Mouse (Mus musculus) layer of hippocampus, postnatal 36 days (tissue): ENCODE results near the gene C4bp. TPM values are rescaled to one million over a fixed set of nuclear protein-coding genes. Genes with fewer than 3 reads are reported as not detected.
"Not testable (repeated sequence)": the region's sequence is repeated elsewhere in the genome, so short reads cannot be mapped to it uniquely, and the experiment has no call there.

ENCODE experiments used
- DNase-seq, 2 experiments: peaks; one replicate each; pipeline ENCODE4 v3.0.0; 2022
- total RNA-seq, 2 experiments: library from RNA; stranded (reverse); gene quantifications; 2 replicates each; pipeline ENCODE4 v1.2.3; 2021

The C4bp gene
- 1 to 10 TPM in 1 of 2 experiments, under 1 TPM in 1; 0.63 to 1.4 TPM for total RNA-seq

DNA sequence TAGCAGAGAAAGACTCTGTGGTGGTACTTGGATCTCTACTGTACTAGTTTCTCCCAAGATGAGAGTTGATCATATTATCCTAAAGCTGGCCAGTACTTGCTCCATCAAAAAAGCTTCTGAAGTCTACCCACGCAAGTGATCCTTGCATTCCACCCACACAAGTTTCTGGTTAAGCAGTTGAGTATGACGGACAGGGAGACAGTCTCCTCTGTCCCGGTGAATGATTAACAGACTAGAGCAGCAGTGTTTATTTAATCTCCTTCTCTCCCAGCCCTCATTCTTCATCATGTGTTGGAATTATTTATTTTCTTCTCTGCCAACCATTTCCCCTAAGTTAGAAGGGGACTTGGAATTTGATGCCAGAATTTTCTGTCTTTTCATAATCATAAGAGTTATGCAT lies at the start of gene C4bp:
Gene C4bp (minus strand): TSS at position 179 of the 400 bp plus-strand sequence.
- no peak for DNase-seq

GRCm38 (mm10) chr1:130710283-130711080 lies 49.0 kb upstream of the C4bp start:
- DNase-seq: no peak

- no peak for DNase-seq
These were observed 42.2 kb upstream of the C4bp start for GRCm38 (mm10) chr1:130703613-130704012.

- no peak for DNase-seq
These were observed 40.5 kb upstream of the C4bp start for GRCm38 (mm10) chr1:130701976-130702375.

DNA sequence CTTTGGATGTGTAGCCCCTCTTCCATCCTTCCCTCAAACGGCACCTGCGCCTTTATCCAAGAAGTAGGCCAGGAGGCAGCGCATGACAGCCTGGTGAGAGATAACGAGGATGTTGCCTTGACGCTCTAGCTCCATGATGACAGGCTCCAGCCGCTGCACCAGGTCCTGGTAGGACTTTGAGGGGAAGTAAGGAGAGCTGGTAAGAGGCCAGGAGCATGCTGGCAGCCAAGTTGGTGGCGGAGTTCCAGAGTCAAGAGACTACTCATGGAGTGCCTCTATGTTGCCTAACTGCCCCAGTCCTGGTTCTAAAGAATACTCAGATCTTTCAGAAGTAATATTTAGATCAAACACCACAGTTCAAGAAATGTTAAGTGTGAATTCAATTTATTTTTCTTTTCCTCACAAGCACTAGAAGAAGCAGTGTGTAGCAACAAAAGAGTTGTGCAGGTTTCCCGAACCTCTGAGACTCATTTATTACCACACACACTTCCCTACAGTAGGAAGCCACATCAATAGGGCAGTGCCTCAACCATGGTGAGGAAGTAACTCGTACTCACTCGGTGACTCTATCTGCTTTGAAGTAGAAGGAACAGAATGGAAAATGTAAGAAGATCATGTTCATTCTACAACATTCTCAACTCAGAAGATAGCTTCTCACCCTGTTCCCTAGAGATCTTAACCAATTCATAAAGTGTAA lies 38.7 kb upstream of the C4bp start:
- DNase-seq: peak; percentile 29 to 55

DNA sequence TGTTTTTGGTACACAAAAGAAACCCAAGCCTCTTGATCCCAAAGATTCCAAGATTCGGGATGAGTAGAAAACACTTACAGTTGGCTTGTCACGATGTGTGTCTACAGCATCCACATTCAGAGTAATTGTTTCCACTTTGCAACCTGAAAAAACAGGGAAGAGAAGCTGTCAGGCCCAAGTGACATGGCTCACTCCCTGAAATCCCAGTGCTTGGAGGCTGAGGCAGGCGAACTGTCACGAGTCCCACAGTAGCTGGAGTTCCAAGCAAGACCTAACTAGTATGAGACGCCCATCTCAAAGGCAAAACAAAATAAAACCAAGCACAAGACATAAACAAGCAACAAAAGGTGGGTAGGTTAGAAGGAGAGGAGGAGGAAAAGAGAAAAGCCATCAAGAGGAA lies 37.2 kb upstream of the C4bp start:
- DNase-seq: no peak

DNA sequence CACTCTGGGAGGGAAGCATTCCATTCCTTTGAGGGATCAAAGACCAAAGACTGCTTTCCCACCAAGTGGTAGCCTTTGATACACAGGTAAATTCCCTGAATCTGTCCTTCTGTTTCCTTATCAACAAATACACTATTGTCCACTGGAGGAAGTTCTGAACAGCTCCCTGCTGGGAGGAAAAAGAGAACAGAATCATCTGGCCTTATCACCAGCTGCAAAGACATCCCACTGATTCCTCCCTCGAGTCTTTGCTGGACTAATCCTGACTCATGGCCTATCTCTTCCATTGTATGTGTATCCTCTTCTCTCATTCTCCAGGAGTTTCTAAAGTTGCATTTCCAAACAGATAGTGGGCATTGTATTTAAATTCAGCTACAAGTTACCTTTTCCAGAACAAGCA lies 22.5 kb upstream of the C4bp start:
- DNase-seq: no peak

- DNase-seq: no peak
These were observed 20.4 kb upstream of the C4bp start for GRCm38 (mm10) chr1:130681656-130682413.

- no peak for DNase-seq
These were observed 19.6 kb upstream of the C4bp start for GRCm38 (mm10) chr1:130681075-130681474.

- DNase-seq: no peak
These were observed 17.1 kb upstream of the C4bp start for GRCm38 (mm10) chr1:130678551-130678950.

DNA sequence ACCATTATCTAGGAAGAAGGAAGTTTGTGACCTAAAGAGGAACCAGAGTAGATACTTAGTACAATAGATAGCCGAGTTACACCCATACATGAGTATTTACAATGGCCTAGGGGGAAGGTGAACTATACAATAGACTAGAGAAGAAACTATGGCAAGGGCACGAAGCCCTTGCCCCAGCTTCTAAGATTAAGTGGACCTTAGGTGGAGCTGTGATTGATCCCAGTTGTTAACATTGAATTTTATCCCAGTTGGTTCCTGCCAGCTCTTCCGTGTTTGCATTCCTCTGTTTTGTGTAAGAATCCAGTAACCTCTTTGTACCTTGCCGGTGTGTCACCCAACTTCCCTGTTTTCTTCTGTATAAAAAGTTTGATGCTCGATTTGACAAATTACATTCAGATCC lies 2.1 kb upstream of the C4bp start:
- not testable (repeated sequence) for DNase-seq

GRCm38 (mm10) chr1:130659641-130660040 lies 1.8 kb downstream of the C4bp start:
- DNase-seq: not testable (repeated sequence)

- DNase-seq: no peak
These were observed 17.3 kb downstream of the C4bp start for GRCm38 (mm10) chr1:130644103-130644502.

GRCm38 (mm10) chr1:130640967-130641366 lies 20.5 kb downstream of the C4bp start:
- DNase-seq: no peak

- DNase-seq: peak; percentile 38 to 54
These were observed 27.5 kb downstream of the C4bp start for GRCm38 (mm10) chr1:130633761-130634410.

DNA sequence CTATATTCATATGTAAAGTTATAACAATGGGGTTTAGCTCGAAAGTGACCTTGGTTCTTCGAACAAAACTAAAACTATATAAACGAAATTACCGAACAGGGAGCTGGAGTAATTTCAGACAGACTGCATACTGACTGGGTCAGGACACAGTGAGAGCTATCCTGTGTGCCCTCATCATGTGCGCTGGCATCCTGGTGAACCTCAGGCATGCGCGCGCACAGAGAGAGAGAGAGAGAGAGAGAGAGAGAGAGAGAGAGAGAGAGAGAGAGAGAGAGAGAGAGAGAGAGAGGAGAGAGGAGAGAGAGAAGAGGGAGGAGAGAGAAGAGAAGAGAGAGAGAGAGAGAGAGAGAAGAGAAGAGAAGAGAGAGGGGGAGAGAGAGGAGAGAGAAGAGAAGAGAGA lies 28.1 kb downstream of the C4bp start:
- DNase-seq: no peak

DNA sequence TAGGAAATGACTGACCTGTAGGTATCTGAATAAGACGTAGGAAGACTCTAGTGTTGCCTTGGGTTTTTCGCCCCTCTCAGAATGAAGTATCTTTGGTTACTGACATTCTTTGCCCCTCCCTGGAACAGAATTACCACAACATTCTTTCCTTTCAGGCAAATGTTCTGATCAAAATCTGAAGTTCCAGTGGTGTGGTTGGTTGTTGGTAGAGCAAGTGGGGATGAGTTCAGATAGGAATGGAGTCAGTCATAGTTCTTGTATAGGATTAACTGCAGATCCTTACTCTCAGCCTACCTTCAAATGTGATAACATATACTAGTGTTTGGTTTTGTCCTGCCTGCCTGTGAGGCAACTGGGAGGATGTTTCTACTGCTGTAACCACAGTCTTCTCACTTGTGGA lies 31.9 kb downstream of the C4bp start, which contains the start of gene Zp3r:
Gene Zp3r (minus strand): TSS at position 101 of the 400 bp plus-strand sequence.
- DNase-seq: no peak

DNA sequence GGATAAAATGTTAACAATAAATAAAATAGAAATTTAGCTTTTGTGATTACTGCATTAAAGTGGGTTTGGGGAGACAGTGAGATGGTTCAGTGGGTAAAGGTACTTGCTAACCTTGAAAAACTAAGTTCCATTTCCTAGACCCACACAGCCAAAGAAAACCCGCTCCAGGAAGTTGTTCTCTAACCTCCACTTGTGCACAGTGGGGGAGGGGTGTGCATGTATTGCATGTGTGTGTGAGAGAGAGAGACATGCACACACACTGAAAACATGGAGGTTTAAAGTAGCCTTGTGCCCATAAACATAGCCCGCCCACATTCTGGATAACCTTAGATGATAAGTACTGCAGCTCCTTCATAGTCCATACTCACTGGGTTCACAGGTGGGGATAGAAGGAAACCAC lies 65.1 kb downstream of the C4bp start:
- DNase-seq: no peak

GRCm38 (mm10) chr1:130588659-130589058 lies 72.8 kb downstream of the C4bp start:
- no peak for DNase-seq
